Mouse (Mus musculus): ENCODE data around the gene Sestd1.

The Sestd1 gene

DNA sequence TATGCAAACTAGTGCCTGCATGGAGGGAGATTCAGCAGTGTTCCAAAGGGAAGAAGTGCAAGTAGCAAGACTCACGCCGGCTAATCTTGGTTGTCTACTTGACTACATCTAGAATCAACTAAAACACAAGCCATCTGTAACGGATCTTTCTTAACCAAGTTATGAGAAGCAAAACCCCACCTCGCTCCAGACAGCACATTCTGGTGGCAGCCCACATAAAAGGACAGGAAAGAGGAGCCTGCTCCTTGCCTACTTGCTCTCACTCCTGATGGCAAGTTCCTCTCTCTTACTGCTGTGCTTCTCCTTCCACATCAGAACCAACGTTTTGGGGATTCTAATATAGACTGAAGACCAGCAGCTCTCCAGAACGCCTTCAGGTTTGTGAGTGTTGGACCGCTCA lies 9.6 kb downstream of the Sestd1 start:
- DNase-seq (ENCODE audit: low read depth), result no peak

DNA sequence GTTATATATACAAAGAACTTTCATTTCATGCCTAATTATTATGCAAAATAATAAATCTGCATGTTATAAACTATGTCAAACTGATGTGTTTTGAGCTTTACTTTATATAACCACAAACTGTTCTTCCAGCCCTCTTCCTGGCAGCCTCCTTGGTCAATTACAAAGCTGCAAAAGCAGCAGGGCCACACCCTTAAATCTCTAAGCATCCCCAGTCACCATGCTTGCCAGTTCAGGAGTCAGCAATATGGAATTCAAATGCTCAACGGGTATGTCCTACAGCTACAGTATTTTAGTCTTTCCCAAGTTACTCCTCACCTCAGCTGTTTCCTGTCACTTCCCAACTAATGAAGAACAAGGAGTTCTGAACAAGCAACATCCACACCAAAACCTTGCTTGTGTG lies 10.3 kb downstream of the Sestd1 start:
- no peak for DNase-seq (ENCODE audit: low read depth)

DNA sequence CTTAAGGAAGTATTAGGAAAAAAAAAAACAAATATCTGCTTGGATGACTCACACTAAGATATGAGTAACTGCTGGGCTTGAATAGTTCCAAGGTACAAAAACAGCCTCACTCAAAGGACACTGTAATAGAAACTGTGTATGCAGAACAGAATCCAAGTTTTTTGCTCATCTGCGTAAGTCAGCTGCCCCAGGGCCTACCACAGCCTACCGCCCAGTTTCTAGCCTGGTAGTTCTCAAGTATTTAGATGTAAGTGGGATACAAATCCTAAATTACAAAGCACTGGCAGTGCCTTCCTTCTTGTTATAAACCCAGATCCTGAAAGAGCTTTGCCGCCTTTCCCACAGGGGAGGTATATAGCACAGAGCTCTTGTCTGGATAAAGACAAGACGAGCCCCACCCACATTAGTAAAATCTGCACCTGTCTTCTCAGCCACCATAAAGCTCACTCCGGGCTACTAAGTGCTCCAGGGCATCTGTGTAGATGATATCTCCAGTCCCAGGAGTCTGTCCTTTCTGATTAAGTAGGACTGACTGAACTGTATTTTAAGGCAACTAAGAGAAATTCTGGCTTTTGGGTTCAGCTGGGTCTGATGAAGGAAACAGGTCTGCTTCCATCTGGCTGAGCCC lies 11.7 kb downstream of the Sestd1 start:
- no peak for DNase-seq (ENCODE audit: low read depth)

DNA sequence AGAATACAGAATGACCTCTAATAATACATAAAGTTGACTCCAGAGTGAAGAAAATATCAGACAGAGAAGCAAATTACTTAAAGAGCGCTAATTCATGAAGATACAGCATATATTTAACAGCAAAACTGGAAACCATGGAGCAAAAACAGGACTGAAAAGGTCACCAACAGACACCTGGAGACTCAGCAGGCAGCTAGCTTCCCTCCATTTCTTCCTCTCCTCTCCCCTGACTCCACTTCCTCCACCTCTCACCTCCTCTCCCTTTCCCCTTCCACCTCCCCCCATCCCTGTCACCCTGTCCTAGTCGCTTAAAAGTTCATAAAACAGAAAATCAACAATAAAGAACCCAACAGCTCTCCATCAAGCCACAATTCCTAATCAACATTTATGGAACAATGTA lies 13.5 kb downstream of the Sestd1 start:
- no peak for DNase-seq (ENCODE audit: low read depth)

DNA sequence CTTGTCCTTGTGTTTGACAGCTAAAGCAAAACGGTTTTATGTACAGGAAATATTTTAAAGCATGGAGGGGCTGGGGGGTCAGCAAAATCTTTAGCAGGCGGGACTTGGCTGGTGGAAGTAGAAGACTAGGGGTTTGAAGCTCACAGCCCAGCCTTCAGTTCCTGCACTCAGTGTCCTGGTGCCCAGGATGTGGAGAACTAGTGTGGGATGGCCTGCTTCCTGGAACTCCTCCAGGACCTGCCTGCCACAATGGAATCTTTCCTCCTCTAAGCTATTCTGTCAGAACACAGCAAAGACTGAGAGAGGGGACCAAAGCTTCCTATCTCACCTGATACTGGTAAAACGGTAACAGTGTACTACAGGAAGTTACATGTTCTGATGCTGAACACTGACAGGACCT lies 14.4 kb downstream of the Sestd1 start:
- no peak for DNase-seq (ENCODE audit: low read depth)

DNA sequence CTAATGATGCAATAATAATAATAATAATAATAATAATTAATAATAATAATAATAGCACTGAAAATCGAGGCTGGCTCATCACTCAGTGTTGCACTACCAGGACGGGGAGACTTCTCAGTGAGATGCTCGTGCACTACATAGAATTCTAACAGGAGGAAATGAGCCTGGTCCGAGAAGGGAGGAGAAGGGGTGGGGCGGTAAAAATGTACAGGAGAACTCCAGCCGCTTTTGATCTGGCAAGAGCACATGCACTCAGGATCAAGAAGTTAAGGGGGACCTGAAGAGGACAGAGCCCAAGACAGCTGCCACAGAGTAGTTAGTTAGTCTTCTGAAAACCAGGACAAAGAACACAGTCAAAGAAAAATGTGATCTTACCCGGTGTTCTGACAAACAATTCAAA lies 15.1 kb downstream of the Sestd1 start:
- no peak for DNase-seq (ENCODE audit: low read depth)

DNA sequence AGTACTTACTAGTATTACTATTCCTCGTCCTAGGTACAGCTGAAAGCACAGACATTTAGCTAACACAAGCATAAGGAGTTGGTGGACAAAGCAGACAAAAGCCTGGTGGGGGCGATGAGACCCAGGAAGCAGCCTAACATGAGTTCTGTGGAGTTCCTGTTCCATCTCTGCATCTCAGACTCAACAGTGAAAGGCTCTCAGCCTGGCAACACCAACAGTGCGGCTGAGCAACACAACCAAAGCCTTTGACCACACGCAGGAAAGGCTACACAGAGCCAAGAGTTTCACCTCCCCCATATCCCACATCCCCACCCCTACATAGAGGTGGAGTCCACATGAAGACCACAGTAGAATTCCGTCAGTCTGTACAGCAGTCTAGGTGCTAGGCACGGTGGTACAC lies 15.8 kb downstream of the Sestd1 start:
- no peak for DNase-seq (ENCODE audit: low read depth)

DNA sequence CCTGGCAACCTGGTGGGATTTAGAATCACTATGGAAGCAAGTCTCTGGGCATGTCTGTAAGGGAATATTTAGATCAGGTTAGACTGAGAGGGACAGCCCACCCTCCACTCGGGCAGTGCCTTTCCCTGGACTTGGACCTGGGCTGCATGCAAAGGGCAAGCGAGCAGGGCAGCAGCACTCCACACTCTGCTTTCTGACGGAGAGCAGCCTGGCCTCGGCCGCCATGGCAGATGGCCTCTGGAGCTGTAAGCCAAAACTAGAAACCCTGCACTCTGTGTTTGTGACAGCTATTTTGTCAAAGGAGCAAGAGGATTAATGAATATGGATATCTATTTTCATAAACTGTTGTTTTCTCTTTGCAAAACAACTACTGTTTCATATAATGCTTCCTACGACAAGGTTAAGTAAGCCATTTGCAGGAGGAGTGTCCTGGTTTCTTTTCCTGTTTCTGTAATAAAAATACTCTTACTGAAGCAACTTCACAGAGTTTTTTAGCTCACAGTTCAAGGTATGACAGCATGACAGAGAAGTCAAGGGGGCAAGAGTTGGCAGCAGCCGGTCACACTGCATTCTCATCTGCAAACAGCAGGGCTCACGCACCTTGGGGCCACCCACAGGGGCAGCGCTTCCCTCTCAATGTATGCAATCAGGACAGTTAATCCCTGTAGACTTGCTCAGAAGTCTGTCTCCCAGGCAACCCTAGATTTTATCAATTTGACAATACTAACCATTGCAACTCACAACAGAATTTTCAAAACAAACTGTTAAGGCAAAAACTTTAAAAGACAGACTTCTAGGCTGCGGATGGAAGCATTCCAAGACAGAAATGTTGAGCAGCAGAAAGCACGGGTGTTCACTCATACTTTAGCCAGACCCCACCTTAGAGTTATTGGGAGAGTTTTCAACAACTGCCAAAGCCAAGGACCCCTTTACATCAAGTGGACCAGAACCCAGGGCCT lies 16.6 kb downstream of the Sestd1 start:
- no peak for DNase-seq (ENCODE audit: low read depth)

DNA sequence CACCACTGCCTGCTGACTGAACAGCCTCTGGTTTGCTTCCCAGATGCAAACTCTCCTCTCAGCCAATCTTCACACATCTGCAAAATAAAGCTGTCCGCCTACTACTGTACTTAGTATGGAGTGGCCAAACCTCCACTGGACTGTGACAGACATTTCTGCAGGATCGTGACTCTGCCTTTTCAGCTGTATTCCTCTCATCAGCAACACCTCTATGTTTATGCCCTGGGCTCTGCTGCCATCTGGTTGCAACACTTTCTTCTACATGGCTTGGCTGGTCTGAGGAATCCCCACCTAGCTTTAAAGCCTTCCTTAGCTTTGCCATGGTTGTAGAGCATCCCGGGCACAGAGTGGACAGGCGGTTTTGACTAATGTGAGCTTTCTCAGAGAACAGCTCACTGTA lies 20.3 kb downstream of the Sestd1 start:
- DNase-seq (ENCODE audit: low read depth), result no peak

DNA sequence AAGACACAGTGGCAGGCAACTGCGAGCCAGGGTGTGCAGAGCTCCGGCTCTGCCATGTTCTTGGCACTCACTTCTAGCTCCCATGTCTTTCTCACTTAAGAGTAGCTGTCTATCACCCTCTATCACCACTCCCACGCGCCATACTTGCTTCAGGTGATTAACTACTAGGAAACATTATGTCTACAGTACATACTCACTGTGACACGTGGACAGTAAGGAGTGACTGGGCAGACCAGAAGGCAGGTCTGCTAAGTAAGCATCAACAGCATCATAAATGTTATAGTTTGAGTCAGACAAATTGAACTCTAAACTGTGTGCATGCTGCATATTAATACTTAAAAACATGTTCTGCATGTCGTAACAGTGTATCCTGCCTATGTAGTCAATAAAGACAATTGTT lies 27.2 kb downstream of the Sestd1 start:
- no peak for DNase-seq (ENCODE audit: low read depth)

DNA sequence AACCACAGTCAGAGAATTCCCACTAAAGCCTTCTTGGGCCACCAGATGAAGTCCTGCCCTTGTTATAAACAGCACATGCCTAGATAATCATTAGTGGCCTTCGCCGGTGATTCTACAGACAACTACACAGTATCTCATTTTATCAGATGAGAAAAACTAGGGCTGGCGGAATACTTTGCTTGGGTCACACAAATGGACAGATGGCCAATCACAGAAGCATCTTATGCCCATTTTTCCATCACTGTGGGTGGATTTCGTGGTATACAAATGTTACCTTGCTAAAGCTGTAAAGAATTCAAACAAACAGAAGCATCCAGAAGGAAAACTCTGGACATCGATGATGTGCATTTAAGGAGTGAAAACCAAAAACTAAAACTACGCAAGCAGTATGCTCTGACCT lies 28.7 kb downstream of the Sestd1 start:
- DNase-seq (ENCODE audit: low read depth), result no peak

DNA sequence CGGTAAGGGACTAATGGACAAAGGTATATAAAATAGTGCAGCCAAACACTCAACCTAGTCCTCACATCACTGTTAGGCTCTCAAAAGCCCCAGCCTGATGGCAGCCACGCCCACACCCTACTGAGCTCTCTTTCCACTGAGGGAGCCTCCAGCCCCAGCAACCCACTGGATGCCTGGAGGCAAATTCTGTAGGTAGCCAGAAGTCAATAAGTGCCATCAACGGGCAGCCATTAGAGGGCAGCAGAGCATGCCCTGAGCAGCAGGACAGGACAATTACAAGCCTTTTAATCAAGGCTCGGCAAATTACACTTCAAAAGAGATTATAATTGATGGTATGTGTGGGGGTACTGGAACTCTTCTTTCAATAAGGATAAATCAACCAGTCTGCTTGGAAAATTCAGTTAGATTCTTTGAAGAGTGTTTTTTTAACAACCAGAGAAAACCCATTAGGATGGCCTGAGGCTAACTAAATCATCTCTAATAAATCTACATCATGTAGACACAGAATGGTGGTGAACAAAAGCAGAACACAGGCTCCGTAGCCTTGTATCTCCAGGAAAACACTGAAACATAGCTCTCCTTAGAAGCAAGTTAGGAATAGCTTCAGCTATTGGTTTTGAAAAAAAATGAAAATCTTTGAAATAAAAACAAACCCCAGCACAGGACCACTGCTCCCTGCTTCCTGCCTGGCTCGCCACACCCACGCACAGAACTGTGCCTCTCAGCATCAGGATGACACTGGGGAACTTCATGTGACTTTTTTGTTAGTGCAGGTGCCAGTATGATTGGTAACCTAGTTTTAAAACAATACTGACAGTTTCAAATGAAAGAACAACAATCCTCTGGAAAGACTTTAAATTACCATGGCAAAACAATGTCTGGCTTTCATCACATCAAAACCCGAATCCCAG lies 30.4 kb downstream of the Sestd1 start:
- DNase-seq (ENCODE audit: low read depth), result peak; percentile 24

DNA sequence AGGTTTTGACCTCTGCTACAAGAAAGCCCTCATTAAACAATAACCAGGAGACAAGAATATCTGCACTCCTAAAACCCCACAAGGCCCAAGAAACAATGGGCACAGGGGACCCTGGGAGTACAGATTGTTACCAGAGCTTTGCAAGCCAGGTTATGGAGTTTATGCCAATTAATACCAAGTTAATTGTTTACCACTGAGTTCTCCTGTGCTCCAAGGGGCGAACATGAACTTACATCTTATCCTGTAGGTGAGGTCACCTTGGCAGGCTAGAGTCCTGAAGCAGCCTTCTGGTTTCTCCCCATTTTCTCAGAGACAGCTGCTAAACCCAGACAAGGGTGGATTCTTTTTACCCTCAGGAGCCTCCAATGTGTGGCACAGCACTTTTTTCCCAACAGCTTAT lies 32.0 kb downstream of the Sestd1 start:
- DNase-seq (ENCODE audit: low read depth), result no peak

DNA sequence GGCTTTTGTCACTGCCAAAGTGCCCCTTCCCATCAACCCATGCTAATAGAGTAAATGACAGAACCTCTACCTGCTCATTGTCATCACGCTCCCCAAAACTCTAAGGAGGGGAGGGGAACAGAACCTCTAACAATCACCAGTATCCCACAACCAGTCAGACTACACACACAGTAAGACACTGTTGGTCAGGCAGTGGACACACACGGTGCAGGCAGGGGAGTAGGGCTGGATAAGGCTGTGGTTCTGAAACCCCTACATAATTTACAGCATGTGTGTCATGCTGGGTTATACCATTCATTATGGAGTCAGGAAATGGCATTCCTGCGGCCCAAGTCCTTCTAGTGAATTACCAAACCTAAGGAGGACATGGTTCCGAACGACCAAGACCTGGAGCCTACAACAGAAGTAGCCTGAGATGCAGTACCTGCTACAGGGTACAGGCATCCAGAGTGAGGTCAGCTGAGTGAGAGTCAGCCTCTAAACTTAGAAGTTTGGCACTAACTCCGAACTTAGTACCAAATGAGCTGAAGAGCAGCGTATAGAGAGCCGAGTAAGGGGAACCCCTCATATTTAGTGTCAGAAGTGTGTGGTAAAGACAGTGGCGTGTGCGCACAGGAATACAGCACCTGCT lies 33.1 kb downstream of the Sestd1 start:
- no peak for DNase-seq (ENCODE audit: low read depth)

DNA sequence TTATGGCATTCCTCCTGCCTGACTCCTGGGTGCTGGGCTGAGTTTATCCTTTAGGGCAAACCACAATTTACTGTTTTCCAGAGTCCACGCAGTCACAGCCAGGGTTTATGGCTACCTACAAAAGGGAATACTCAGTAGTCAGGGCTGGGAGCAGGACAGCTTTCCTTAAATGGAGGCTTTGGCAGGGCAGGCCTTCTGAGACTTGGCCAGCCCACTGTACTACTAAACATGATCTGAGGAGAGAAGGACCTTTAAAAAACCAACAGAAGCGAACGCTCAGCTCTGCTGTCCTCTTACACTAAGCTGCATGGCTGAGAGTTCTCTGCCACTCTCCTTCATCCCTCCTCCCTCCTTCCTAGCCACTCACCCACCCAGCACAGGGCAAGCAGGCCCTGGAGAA lies 34.6 kb downstream of the Sestd1 start:
- no peak for DNase-seq (ENCODE audit: low read depth)

DNA sequence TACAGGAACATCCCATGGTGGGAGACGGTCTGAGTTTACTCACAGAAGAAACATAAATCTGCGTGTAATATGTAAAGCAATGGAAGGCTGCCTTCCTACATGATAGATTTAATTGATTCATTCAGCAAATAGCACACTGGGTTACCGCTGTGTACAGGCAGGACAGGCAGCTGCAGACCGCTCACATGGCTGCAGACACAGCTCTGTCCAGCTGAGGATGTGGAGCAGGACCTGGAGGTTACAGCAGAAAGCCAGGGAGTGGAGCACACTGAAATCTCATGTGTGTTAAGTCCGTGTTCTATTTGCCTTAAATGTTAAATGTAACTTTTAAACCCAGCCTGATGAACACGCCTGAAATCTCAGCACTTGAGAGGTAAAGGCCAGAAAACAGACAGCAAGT lies 38.1 kb downstream of the Sestd1 start:
- DNase-seq (ENCODE audit: low read depth), result no peak

DNA sequence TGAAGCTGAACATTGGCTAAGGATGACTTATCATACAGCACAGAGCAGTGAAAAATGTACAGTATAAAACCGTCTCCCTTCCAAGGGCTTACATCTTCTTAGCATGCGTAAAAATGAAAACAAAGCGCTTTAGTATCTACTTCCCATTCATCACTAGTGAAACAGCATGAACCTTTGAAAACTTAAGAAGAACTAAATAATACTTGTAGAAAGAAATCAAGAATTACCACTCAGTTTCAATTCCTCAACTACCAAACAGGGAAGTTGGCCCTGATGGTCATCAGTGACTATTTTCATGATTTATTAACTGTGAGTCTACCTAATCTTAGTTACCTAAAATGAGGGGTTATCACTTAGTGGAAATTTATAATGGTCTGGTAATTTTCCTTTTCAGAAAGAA lies 41.8 kb downstream of the Sestd1 start:
- DNase-seq (ENCODE audit: low read depth), result no peak

DNA sequence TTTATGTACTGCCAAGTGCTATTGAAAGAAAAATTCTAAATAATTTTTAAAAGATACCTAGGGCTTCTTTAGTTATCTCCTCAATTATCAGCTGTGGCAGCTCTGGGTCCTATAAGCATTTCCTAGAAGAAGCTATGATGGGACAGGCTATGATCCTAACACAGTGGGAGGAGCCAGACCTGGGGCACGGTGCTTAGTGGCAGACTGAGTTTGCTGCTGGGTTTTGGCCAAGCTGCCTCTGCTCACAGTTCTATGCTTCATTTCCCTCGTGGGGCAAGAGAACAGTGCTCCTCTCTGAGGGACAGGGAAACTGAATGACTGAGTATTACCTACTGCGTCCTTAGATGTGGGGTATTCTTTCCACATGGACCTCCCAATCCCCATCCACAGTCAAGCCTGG lies 42.3 kb downstream of the Sestd1 start:
- DNase-seq (ENCODE audit: low read depth), result no peak

DNA sequence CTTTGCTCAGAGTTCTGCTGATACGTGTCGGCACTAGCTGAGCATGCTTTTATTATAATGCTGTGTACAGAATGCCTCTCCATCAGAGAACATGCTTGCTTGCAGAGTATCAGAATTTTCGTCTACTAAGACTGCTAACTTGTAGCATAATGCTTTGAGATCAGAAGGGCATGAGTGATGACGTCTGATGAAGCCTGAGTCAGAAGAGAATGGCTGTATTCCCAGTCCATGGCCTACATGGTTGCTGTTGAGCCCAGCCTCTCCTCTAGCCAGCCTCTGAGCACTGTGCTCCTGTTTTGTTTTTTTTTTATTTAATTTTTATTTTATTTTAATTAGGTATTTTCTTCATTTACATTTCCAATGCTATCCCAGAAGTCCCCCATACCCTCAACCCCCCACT lies 43.5 kb downstream of the Sestd1 start:
- no peak for DNase-seq (ENCODE audit: low read depth)

DNA sequence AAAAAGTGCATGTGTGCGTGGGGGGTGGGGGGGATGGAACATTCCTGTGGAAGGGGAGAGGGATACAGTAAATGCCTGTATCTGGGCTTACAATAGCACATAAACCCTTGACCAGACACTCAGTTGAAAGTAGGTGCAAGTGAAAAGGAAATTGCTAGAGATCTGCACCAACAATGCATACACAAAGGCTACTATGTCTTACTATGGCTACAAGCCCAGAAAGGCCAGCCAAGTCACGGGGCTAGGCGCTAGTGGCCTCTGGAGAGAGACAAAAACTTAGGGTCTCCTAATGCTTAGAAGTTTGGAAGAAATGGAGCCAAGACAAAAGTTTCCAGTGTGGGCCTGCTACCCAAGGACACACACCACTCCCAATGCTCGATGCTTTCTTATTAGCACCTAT lies 44.5 kb downstream of the Sestd1 start:
- DNase-seq (ENCODE audit: low read depth), result no peak

DNA sequence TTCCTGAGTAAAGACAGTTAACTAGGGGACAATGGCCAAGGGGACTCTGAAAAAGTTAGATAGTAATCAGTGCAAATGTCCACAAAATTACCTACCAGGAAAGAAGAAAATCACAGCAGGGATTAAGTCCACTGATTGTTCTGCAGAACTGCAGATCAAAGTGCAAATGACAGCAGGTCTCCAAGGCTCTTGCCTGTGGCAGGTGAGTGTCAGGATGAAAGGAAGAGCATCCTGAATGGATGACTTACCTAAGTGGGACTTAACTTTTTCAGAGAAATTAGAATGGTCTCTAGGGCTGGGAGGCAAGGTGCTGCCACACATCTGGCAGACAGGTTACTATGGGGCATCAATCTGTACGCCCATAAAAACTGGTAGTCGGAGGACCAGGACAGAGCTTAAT lies 47.8 kb downstream of the Sestd1 start:
- DNase-seq (ENCODE audit: low read depth), result no peak

DNA sequence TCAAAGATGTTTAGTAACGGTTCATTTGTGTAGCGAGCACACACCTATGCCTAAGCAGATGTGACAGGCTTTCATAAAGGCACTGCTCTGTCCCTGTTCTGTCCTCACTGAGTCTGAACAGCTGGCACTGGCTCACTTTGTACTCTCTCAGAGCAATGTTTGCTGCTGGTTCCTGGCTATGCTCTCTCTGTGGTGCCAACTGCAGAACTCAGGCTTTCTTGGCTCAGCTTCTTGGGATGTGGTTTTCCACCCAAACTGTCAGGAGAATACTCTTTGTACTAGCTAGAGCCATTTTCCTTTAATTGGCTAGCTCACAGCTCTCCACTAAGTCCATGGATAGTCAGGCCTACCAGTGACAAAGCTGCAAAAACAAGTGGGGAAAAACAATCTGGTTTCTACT lies 59.4 kb downstream of the Sestd1 start:
- DNase-seq (ENCODE audit: low read depth), result no peak
